Mouse (Mus musculus) heart, embryonic 15.5 days (tissue): ENCODE measurements around the gene Fbxl18. TPM values are rescaled to one million over a fixed set of nuclear protein-coding genes. Genes with fewer than 3 reads are reported as not detected.
A peak's percentile ranks its signal among the peaks of the same experiment; 100 is the strongest.

Source experiments
- ATAC-seq: fragments of 200-750 bp; cut with Nextera tagmentation; replicated peaks from 2 replicates; pipeline ENCODE4 v1.8.0; 2017; ENCODE audit warnings: low read depth, moderate TSS enrichment; ENCODE audit not compliant: insufficient number of reproducible peaks, insufficient read depth, low FRiP score
- H3K27ac ChIP-seq: fragments of 300-500 bp; sonication (generic); 2 replicates; pipeline ENCODE4 v1.5.1; 2015; ENCODE audit warnings: mild to moderate bottlenecking, inconsistent platforms
- H3K27me3 ChIP-seq: fragments of 300-500 bp; sonication (generic); 2 replicates; pipeline ENCODE4 v1.6.1; 2015; ENCODE audit warnings: inconsistent platforms
- H3K36me3 ChIP-seq: fragments of 300-500 bp; sonication (generic); 2 replicates; pipeline ENCODE4 v1.6.1; 2015; ENCODE audit warnings: mild to moderate bottlenecking, inconsistent platforms
- H3K4me1 ChIP-seq: fragments of 300-500 bp; sonication (generic); replicated peaks from 2 replicates; pipeline ENCODE4 v1.6.1; 2015; ENCODE audit warnings: inconsistent platforms
- H3K4me2 ChIP-seq: fragments of 300-500 bp; sonication (generic); 2 replicates; pipeline ENCODE4 v1.6.1; 2015; ENCODE audit warnings: inconsistent platforms, mild to moderate bottlenecking, moderate library complexity
- H3K4me3 ChIP-seq: fragments of 300-500 bp; sonication (generic); 2 replicates; pipeline ENCODE4 v1.5.1; 2015; ENCODE audit warnings: mild to moderate bottlenecking, inconsistent platforms
- H3K9ac ChIP-seq: fragments of 300-500 bp; sonication (generic); 2 replicates; pipeline ENCODE4 v1.6.1; 2015; ENCODE audit warnings: mild to moderate bottlenecking, inconsistent platforms
- H3K9me3 ChIP-seq: fragments of 300-500 bp; sonication (generic); replicated peaks from 2 replicates; pipeline ENCODE4 v1.6.1; 2016; ENCODE audit warnings: inconsistent platforms
- WGBS: fragments of 180-500 bp; shearing (Covaris S2); methylation state at CpG from one replicate; pipeline ENCODE4 v1.1.7; 2015; ENCODE audit warnings: mixed read lengths; 5-methylcytosine and 5-hydroxymethylcytosine counted together
- polyA plus RNA-seq: library from polyadenylated mRNA; unstranded; fragments of >200 nt; fragmentation: Nextera tagmentation; extraction: Ambion mirVana; gene quantifications from 2 replicates; pipeline ENCODE4 v1.2.1, GENCODE M21; 2015

The Fbxl18 gene
- polyA plus RNA-seq, 1 experiment from 2014 or later = 7.7 TPM

- Histone ChIP-seq H3K9ac (no peak overlapping the region), H3K4me1 (peaks cover 63% of the 10 kb centered on the region), H3K4me3 (no peak overlapping the region), H3K27me3 (no peaks in the 10 kb centered on the region), H3K4me2 (no peak overlapping the region), H3K9me3 (no peaks in the 10 kb centered on the region), H3K27ac (peak overlapping the region; percentile 90), H3K36me3 (no peaks in the 10 kb centered on the region)
- WGBS = 87% methylated on average over 12 of the region's 12 CpGs
- no peak for ATAC-seq
Measured at GRCm38 (mm10) chr5:142927341-142927930, 32.2 kb upstream of the Fbxl18 start.

DNA sequence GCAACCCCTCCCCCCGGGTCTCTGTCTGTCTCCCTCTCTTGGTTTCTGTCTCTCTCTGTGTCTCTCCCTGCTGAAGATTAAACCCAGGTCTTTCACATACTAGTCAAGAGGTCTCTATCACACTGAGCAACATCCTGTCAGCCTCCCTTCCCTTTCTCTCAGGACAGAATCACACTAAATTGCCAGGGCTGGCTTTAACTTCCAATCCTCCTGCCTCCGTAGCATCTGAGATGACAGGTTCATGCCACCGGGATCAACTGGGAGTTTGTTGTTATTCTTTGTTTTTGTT is 31.7 kb upstream of the Fbxl18 start:
- no peaks in the 10 kb centered on the region for H3K27me3 ChIP-seq
- H3K4me2 ChIP-seq = peak overlapping the region; percentile 43
- peak overlapping the region; percentile 90 for H3K27ac ChIP-seq
- H3K4me3 ChIP-seq = no peak overlapping the region
- no peaks in the 10 kb centered on the region for H3K9me3 ChIP-seq
- H3K4me1 ChIP-seq = peaks cover 59% of the 10 kb centered on the region
- H3K36me3 ChIP-seq = no peaks in the 10 kb centered on the region
- no peak for ATAC-seq
- 24% methylated on average over 3 of the region's 3 CpGs for WGBS
- H3K9ac ChIP-seq = peak overlapping the region; percentile 30; the same call in 1 of the 2 replicates

- peak overlapping the region; percentile 13; the same call in 1 of the 2 replicates for H3K4me3 ChIP-seq
- H3K9ac ChIP-seq = peak overlapping the region; percentile 30
- H3K27me3 ChIP-seq = no peaks in the 10 kb centered on the region
- WGBS = 7% methylated on average over 13 of the region's 13 CpGs
- H3K27ac ChIP-seq = peak overlapping the region; percentile 90
- no peaks in the 10 kb centered on the region for H3K36me3 ChIP-seq
- H3K9me3 ChIP-seq = no peaks in the 10 kb centered on the region
- peak overlapping the region; percentile 43 for H3K4me2 ChIP-seq
- ATAC-seq = peak; percentile 77
- H3K4me1 ChIP-seq = peaks cover 59% of the 10 kb centered on the region
Measured at GRCm38 (mm10) chr5:142926204-142926939, 31.2 kb upstream of the Fbxl18 start.

GRCm38 (mm10) chr5:142924336-142924959 is 29.2 kb upstream of the Fbxl18 start:
- no peaks in the 10 kb centered on the region for H3K9me3 ChIP-seq
- H3K4me3 ChIP-seq = no peak overlapping the region
- WGBS = 66% methylated on average over 12 of the region's 12 CpGs
- no peaks in the 10 kb centered on the region for H3K27me3 ChIP-seq
- H3K9ac ChIP-seq = no peak overlapping the region
- no peak overlapping the region for H3K27ac ChIP-seq
- no peak for ATAC-seq
- H3K4me1 ChIP-seq = peaks cover 54% of the 10 kb centered on the region
- no peaks in the 10 kb centered on the region for H3K36me3 ChIP-seq
- no peak overlapping the region for H3K4me2 ChIP-seq

DNA sequence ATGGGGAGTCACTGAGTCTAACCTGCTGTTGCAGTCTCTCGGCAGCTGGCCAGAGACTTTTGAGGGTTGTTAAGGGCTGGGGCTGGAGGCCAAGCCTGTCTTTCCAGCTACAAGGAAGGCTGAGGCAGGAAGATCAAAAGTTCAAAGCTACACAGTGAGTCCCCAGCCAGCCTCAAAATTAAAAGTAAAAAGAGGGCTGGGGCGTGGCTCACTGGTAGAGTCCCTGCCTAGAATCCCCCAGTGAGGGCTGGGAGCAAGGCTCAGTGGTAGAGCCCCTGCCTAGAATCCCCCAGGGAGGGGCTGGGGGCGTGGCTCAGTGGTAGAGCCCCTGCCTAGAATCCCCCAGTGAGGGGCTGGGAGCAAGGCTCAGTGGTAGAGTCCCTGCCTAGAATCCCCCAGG is 28.6 kb upstream of the Fbxl18 start:
- no peaks in the 10 kb centered on the region for H3K36me3 ChIP-seq
- no peak for ATAC-seq
- H3K9ac ChIP-seq = no peak overlapping the region
- H3K4me3 ChIP-seq = no peak overlapping the region
- no peaks in the 10 kb centered on the region for H3K9me3 ChIP-seq
- WGBS = 81% methylated on average over 3 of the region's 3 CpGs
- H3K27ac ChIP-seq = no peak overlapping the region
- no peaks in the 10 kb centered on the region for H3K27me3 ChIP-seq
- H3K4me1 ChIP-seq = peaks cover 50% of the 10 kb centered on the region
- no peak overlapping the region for H3K4me2 ChIP-seq

DNA sequence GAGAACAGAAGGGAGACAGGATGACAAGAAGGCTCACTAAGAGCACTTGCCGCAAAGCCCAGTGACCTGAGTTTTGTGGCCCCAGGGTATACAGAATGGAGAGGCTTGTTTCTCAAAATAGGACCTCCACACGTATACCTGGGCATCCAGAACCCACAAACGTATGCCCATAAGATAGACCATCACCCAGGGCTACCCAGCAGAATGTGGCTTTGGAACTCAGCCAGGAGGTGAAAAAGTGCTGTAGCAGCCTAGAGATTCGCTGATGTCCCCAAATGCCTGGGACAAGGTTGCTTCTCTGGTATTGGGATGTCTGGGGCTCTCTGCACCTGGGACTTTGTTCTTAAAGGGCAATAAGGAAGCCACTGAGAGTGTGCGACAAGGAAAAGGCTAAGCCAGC is 27.0 kb upstream of the Fbxl18 start:
- H3K27me3 ChIP-seq = no peaks in the 10 kb centered on the region
- no peaks in the 10 kb centered on the region for H3K9me3 ChIP-seq
- no peaks in the 10 kb centered on the region for H3K36me3 ChIP-seq
- no peak overlapping the region for H3K4me3 ChIP-seq
- peaks cover 39% of the 10 kb centered on the region for H3K4me1 ChIP-seq
- WGBS = 84% methylated on average over 5 of the region's 5 CpGs
- no peak overlapping the region for H3K9ac ChIP-seq
- no peak overlapping the region for H3K4me2 ChIP-seq
- no peak for ATAC-seq
- H3K27ac ChIP-seq = no peak overlapping the region

GRCm38 (mm10) chr5:142921074-142921459 is 25.8 kb upstream of the Fbxl18 start:
- Histone ChIP-seq H3K9me3 (no peaks in the 10 kb centered on the region), H3K27me3 (no peaks in the 10 kb centered on the region), H3K4me3 (no peak overlapping the region), H3K4me2 (peak overlapping the region; percentile 34), H3K4me1 (peaks cover 31% of the 10 kb centered on the region), H3K36me3 (no peaks in the 10 kb centered on the region), H3K27ac (peak overlapping the region; percentile 78), H3K9ac (no peak overlapping the region)
- no peak for ATAC-seq
- 47% methylated on average over 6 of the region's 6 CpGs for WGBS

GRCm38 (mm10) chr5:142920311-142921073 is 25.3 kb upstream of the Fbxl18 start:
- H3K4me1 ChIP-seq = peaks cover 25% of the 10 kb centered on the region
- no peak overlapping the region for H3K4me3 ChIP-seq
- no peaks in the 10 kb centered on the region for H3K36me3 ChIP-seq
- no peak overlapping the region for H3K9ac ChIP-seq
- H3K4me2 ChIP-seq = peak overlapping the region; percentile 34
- WGBS = 19% methylated on average over 8 of the region's 8 CpGs
- H3K27me3 ChIP-seq = no peaks in the 10 kb centered on the region
- H3K9me3 ChIP-seq = no peaks in the 10 kb centered on the region
- ATAC-seq = peak; percentile 85
- peak overlapping the region; percentile 78 for H3K27ac ChIP-seq

DNA sequence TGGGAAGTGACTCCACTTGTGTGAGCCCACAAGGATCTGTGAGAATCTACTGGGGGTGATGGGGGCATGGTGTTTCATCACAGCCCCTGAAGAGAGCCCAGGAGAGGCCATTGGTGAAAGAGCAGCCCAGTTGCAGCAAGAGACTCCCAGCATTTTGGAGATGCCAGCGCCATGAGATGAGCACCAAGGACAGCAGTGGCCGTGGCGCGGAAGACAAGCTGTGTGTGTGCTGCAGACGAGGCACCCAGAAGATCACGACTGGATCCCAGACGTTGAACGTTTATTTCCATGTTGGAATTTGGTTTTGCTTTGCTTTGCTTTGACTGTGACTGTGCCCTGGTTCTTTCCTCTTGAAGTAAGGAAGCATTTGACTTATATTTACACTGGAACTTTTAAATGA is 22.2 kb upstream of the Fbxl18 start:
- 85% methylated on average over 8 of the region's 8 CpGs for WGBS
- H3K9me3 ChIP-seq = no peaks in the 10 kb centered on the region
- H3K9ac ChIP-seq = no peak overlapping the region
- no peaks in the 10 kb centered on the region for H3K36me3 ChIP-seq
- H3K4me2 ChIP-seq = no peak overlapping the region
- no peak overlapping the region for H3K4me3 ChIP-seq
- ATAC-seq = no peak
- no peaks in the 10 kb centered on the region for H3K27me3 ChIP-seq
- H3K27ac ChIP-seq = no peak overlapping the region
- H3K4me1 ChIP-seq = peaks cover 16% of the 10 kb centered on the region

DNA sequence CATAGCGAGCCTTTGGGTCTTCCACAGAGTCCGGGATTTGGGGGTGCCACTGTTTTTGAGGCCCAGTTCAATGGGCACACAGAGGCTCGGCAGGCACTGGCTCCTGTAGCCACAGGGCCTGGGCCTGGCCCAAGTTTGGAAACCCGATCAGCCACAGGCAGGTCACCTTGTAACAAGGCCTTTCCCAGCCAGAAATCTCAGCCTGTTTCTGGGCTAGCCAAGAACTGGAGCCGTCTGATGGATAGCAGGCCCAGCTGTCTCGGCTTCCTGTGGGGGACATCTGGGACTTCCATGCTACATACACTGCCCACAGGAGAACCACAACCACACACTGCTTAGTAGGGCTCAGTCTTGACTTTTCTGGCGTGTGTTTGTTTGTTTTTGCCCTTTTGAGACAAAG is 21.4 kb upstream of the Fbxl18 start:
- H3K9ac ChIP-seq = no peak overlapping the region
- H3K9me3 ChIP-seq = no peaks in the 10 kb centered on the region
- no peaks in the 10 kb centered on the region for H3K27me3 ChIP-seq
- H3K4me1 ChIP-seq = peaks cover 14% of the 10 kb centered on the region
- no peak overlapping the region for H3K4me3 ChIP-seq
- WGBS = 68% methylated on average over 7 of the region's 7 CpGs
- no peaks in the 10 kb centered on the region for H3K36me3 ChIP-seq
- no peak for ATAC-seq
- H3K4me2 ChIP-seq = no peak overlapping the region
- H3K27ac ChIP-seq = no peak overlapping the region

GRCm38 (mm10) chr5:142915231-142915630 is 20.0 kb upstream of the Fbxl18 start:
- no peaks in the 10 kb centered on the region for H3K9me3 ChIP-seq
- H3K27me3 ChIP-seq = no peaks in the 10 kb centered on the region
- H3K27ac ChIP-seq = no peak overlapping the region
- no peak overlapping the region for H3K9ac ChIP-seq
- peaks cover 3% of the 10 kb centered on the region; the same call in 1 of the 2 replicates for H3K4me1 ChIP-seq
- 70% methylated on average over 11 of the region's 11 CpGs for WGBS
- H3K4me2 ChIP-seq = no peak overlapping the region
- H3K4me3 ChIP-seq = no peak overlapping the region
- no peak for ATAC-seq
- no peaks in the 10 kb centered on the region for H3K36me3 ChIP-seq
